Mouse (Mus musculus): ENCODE data around the gene Acaa1b. TPM values are rescaled to one million over a fixed set of nuclear protein-coding genes. Genes with fewer than 3 reads are reported as not detected.

Gene Acaa1b
- total RNA-seq, 1 experiment, result 3.0 TPM

DNA sequence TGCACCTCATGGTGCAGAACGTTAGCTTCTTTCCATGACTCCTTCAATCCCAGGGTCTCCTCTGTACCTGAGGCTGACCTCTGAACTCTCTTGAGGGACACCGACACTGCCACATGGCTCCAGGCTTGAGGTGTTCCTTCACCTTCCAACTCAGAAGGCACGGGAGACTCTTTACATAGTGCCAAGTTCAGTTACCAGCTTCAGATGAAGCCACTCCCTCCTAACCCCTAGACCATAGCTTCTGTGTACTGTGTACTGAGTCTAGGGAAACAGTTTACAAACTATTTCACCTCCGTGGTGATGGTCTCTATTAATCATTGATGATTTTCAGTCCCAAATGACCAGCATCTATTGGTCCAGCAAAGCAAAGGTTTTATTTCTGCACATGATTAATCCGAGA lies 44.8 kb upstream of the Acaa1b start:
- no peak overlapping the region for H3K4me3 ChIP-seq (ENCODE audit: insufficient read depth in 1 of 2, low read depth in 1 of 2, low read length in 2 of 2, poor library complexity in 1 of 2, severe bottlenecking in 1 of 2)
- H3K9ac ChIP-seq (ENCODE audit: insufficient read depth, low read depth, low read length, poor library complexity, severe bottlenecking), result no peak overlapping the region
- TF ChIP-seq CHD2 (IDR thresholded peaks at IDR 0.05; ENCODE audit: low read depth, low read length), result no peak
- TF ChIP-seq ZNF384 (IDR thresholded peaks at IDR 0.05; ENCODE audit: low read depth, low read length), result no peak
- no peak for TF ChIP-seq MAFK (IDR thresholded peaks at IDR 0.05; ENCODE audit: insufficient read depth, low read depth, low read length)
- no peak for TF ChIP-seq ZC3H11A (IDR thresholded peaks at IDR 0.05; ENCODE audit: borderline replicate concordance, low read depth, low read length)
- TF ChIP-seq HCFC1 (IDR thresholded peaks at IDR 0.05; ENCODE audit: borderline replicate concordance, insufficient read depth, low read length), result no peak
- H3K4me1 ChIP-seq (ENCODE audit: control insufficient read depth in 2 of 2, insufficient read depth in 2 of 2, low read length in 2 of 2, poor library complexity in 1 of 2), result no peaks in the 10 kb centered on the region
- in situ Hi-C loops (cut with MboI; ENCODE audit: low sequenced_read_pairs in 2 of 2, unreplicated experiment in 2 of 2), result no loop called here
- no peaks in the 10 kb centered on the region for H3K9me3 ChIP-seq (ENCODE audit: control insufficient read depth, insufficient read depth, low read depth, low read length)
- DNase-seq (ENCODE audit: low read depth, low spot score), result no peak
- no peak overlapping the region for H3K27ac ChIP-seq (ENCODE audit: insufficient read depth, low read depth, low read length, poor library complexity, severe bottlenecking)
- no peaks in the 10 kb centered on the region for H3K36me3 ChIP-seq (ENCODE audit: control insufficient read depth, insufficient read depth, low read length, poor library complexity, severe bottlenecking)

- Histone ChIP-seq H3K4me1 (ENCODE audit: control insufficient read depth in 2 of 2, insufficient read depth in 2 of 2, low read length in 2 of 2, poor library complexity in 1 of 2) (no peaks in the 10 kb centered on the region), H3K36me3 (ENCODE audit: control insufficient read depth, insufficient read depth, low read length, poor library complexity, severe bottlenecking) (no peaks in the 10 kb centered on the region), H3K9ac (ENCODE audit: insufficient read depth, low read depth, low read length, poor library complexity, severe bottlenecking) (no peak overlapping the region), H3K9me3 (ENCODE audit: control insufficient read depth, insufficient read depth, low read depth, low read length) (no peaks in the 10 kb centered on the region), H3K27ac (ENCODE audit: insufficient read depth, low read depth, low read length, poor library complexity, severe bottlenecking) (no peak overlapping the region), H3K4me3 (ENCODE audit: insufficient read depth in 1 of 2, low read depth in 1 of 2, low read length in 2 of 2, poor library complexity in 1 of 2, severe bottlenecking in 1 of 2) (no peak overlapping the region)
- no peak for DNase-seq (ENCODE audit: low read depth, low spot score)
- TF ChIP-seq MAFK (IDR thresholded peaks at IDR 0.05; ENCODE audit: insufficient read depth, low read depth, low read length) (no peak), HCFC1 (IDR thresholded peaks at IDR 0.05; ENCODE audit: borderline replicate concordance, insufficient read depth, low read length) (no peak), ZNF384 (IDR thresholded peaks at IDR 0.05; ENCODE audit: low read depth, low read length) (no peak), CHD2 (IDR thresholded peaks at IDR 0.05; ENCODE audit: low read depth, low read length) (no peak), ZC3H11A (IDR thresholded peaks at IDR 0.05; ENCODE audit: borderline replicate concordance, low read depth, low read length) (no peak)
- in situ Hi-C loops (cut with MboI; ENCODE audit: low sequenced_read_pairs in 2 of 2, unreplicated experiment in 2 of 2), result no loop called here
Measured at GRCm38 (mm10) chr9:119199151-119199861, 42.4 kb upstream of the Acaa1b start.

GRCm38 (mm10) chr9:119192202-119192990 lies 35.5 kb upstream of the Acaa1b start:
- Histone ChIP-seq H3K27ac (ENCODE audit: insufficient read depth, low read depth, low read length, poor library complexity, severe bottlenecking) (no peak overlapping the region), H3K9ac (ENCODE audit: insufficient read depth, low read depth, low read length, poor library complexity, severe bottlenecking) (no peak overlapping the region), H3K9me3 (ENCODE audit: control insufficient read depth, insufficient read depth, low read depth, low read length) (no peaks in the 10 kb centered on the region), H3K4me1 (ENCODE audit: control insufficient read depth in 2 of 2, insufficient read depth in 2 of 2, low read length in 2 of 2, poor library complexity in 1 of 2) (peaks cover 0 to 2% of the 10 kb centered on the region in 2 experiments; a peak in 1 of 4 replicates), H3K36me3 (ENCODE audit: control insufficient read depth, insufficient read depth, low read length, poor library complexity, severe bottlenecking) (no peaks in the 10 kb centered on the region), H3K4me3 (ENCODE audit: insufficient read depth in 1 of 2, low read depth in 1 of 2, low read length in 2 of 2, poor library complexity in 1 of 2, severe bottlenecking in 1 of 2) (no peak overlapping the region)
- peak; percentile 65 for DNase-seq (ENCODE audit: low read depth, low spot score)
- in situ Hi-C loops (cut with MboI; ENCODE audit: low sequenced_read_pairs in 2 of 2, unreplicated experiment in 2 of 2), result no loop called here
- TF ChIP-seq HCFC1 (IDR thresholded peaks at IDR 0.05; ENCODE audit: borderline replicate concordance, insufficient read depth, low read length) (no peak), ZC3H11A (IDR thresholded peaks at IDR 0.05; ENCODE audit: borderline replicate concordance, low read depth, low read length) (peak; percentile 70; the same call in 1 of the 2 replicates)

DNA sequence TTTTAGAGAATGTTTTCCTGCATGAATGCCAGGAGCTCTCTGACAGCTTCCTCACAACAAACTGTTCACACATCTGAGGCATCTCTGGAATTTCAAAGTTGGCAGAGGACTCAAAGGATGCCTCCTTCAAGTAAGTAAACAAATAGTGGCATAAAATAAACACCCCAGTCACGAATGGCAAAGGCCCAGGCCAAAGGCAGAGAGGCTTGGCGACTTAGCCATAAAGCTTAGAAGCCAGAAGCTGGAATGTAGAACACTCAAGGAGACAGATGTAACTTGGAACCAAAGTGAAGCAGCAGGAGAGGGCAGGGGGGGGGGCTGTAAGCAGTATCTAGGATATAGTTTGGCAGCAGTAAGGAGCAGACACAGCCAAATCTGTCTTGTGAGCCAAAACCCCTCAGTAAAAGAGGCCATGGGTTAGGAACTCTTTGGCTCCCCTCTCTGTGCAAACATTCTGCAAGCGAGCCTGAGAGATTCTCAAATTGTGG lies 24.4 kb upstream of the Acaa1b start:
- H3K4me3 ChIP-seq (ENCODE audit: insufficient read depth in 1 of 2, low read depth in 1 of 2, low read length in 2 of 2, poor library complexity in 1 of 2, severe bottlenecking in 1 of 2), result no peak overlapping the region
- H3K9me3 ChIP-seq (ENCODE audit: control insufficient read depth, insufficient read depth, low read depth, low read length), result no peaks in the 10 kb centered on the region
- H3K4me1 ChIP-seq (ENCODE audit: control insufficient read depth in 2 of 2, insufficient read depth in 2 of 2, low read length in 2 of 2, poor library complexity in 1 of 2), result no peaks in the 10 kb centered on the region
- no peak for DNase-seq (ENCODE audit: low read depth, low spot score)
- H3K36me3 ChIP-seq (ENCODE audit: control insufficient read depth, insufficient read depth, low read length, poor library complexity, severe bottlenecking), result no peaks in the 10 kb centered on the region
- no peak overlapping the region for H3K27ac ChIP-seq (ENCODE audit: insufficient read depth, low read depth, low read length, poor library complexity, severe bottlenecking)
- TF ChIP-seq ZC3H11A (IDR thresholded peaks at IDR 0.05; ENCODE audit: borderline replicate concordance, low read depth, low read length) (no peak), ZNF384 (IDR thresholded peaks at IDR 0.05; ENCODE audit: low read depth, low read length) (no peak), MAFK (IDR thresholded peaks at IDR 0.05; ENCODE audit: insufficient read depth, low read depth, low read length) (no peak), CHD2 (IDR thresholded peaks at IDR 0.05; ENCODE audit: low read depth, low read length) (no peak)
- in situ Hi-C loops (cut with MboI; ENCODE audit: low sequenced_read_pairs in 2 of 2, unreplicated experiment in 2 of 2), result no loop called here
- H3K9ac ChIP-seq (ENCODE audit: insufficient read depth, low read depth, low read length, poor library complexity, severe bottlenecking), result no peak overlapping the region

Measured in ES-E14 (cell line).